Mouse (Mus musculus) erythroblast, embryonic 14.5 days (primary cell): Measurements from ENCODE around the gene Fat2.

ENCODE experiments used
- GATA1 ChIP-seq: IDR thresholded peaks from 2 replicates; pipeline ENCODE4 v1.6.1; 2012; ENCODE audit warnings: low read length, inconsistent platforms, mixed read lengths
- TAL1 ChIP-seq: IDR thresholded peaks from 3 replicates; pipeline ENCODE4 v1.6.1; 2012; ENCODE audit warnings: low read length, inconsistent platforms, mixed read lengths

- no peak for TF ChIP-seq TAL1
- no peak for TF ChIP-seq GATA1
These were observed 61.6 kb downstream of the Fat2 start for GRCm38 (mm10) chr11:55274756-55275155.
